Mouse (Mus musculus) lung, adult 2 months (tissue): ENCODE measurements around the gene Fam227b.

Source experiments
- CTCF ChIP-seq: fragments of 200-500 bp; IDR thresholded peaks from 2 replicates; pipeline ENCODE4 v1.5.1; 2011; ENCODE audit warnings: mild to moderate bottlenecking, low read length, control low read depth; ENCODE audit not compliant: insufficient read depth
- POLR2A ChIP-seq: fragments of 200-500 bp; IDR thresholded peaks from 2 replicates; pipeline ENCODE4 v1.6.1; 2011; ENCODE audit warnings: low read depth, mild to moderate bottlenecking, control low read depth, low read length, borderline replicate concordance; ENCODE audit errors: extremely low read depth

DNA sequence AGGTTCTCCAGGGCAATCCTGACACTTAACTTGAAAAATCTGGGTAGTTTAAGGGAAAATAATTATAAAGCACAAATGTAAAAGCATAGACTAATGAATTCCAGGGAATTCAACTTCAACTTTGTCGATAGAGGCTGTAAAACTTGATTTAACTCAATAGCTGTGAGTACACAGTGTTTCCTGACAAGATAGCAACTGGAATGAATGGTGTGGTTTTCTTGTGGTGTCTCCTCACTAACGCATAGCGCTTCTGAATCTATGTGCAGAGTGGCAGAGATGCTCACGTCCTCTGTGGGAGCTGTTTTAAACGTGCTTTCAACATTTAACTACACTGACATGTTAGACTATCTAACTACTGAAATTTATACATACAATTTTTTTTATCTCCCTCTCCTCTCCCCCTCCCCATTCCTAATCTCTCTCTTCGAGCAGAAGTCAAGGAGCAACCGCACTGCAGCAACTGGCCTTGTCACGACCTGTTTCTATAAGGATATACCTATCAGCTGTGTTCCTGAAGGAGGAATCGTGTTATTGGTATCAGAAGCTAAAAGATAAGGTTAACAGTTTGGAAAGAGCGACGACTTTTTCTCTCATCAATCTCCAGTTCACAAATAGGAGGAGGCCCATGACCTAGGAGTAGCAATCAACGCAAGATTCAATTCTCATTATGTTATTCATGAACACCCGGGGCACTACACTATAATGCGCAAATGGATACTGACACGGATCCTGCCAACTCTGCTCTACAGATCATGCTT, 116.6 kb downstream of the Fam227b start:
- TF ChIP-seq CTCF (no peak), POLR2A (no peak)
